Mouse (Mus musculus) limb, embryonic 13.5 days (tissue): Measurements from ENCODE around the gene Klhdc10. TPM values are rescaled to one million over a fixed set of nuclear protein-coding genes. Genes with fewer than 3 reads are reported as not detected.
"Not testable (repeated sequence)": the region's sequence is repeated elsewhere in the genome, so short reads cannot be mapped to it uniquely, and the experiment has no call there.

Source experiments
- ATAC-seq: fragments of 200-750 bp; cut with Nextera tagmentation; 2 replicates; pipeline ENCODE4 v1.8.0; 2017; ENCODE audit warnings: low read depth, moderate number of reproducible peaks, moderate TSS enrichment; ENCODE audit not compliant: low FRiP score
- H3K27ac ChIP-seq: fragments of 300-500 bp; sonication (generic); 2 replicates; pipeline ENCODE4 v1.5.1; 2015; ENCODE audit warnings: inconsistent platforms, mild to moderate bottlenecking, moderate library complexity
- H3K27me3 ChIP-seq: fragments of 300-500 bp; sonication (generic); 2 replicates; pipeline ENCODE4 v1.6.1; 2015; ENCODE audit warnings: mild to moderate bottlenecking, inconsistent platforms
- H3K36me3 ChIP-seq: fragments of 300-500 bp; sonication (generic); 2 replicates; pipeline ENCODE4 v1.6.1; 2015; ENCODE audit warnings: inconsistent platforms, mild to moderate bottlenecking, moderate library complexity
- H3K4me1 ChIP-seq: fragments of 300-500 bp; sonication (generic); 2 replicates; pipeline ENCODE4 v1.6.1; 2015; ENCODE audit warnings: inconsistent platforms
- H3K4me2 ChIP-seq: fragments of 300-500 bp; sonication (generic); replicated peaks from 2 replicates; pipeline ENCODE4 v1.6.1; 2015; ENCODE audit warnings: inconsistent platforms, mild to moderate bottlenecking, moderate library complexity
- H3K4me3 ChIP-seq: fragments of 300-500 bp; sonication (generic); 2 replicates; pipeline ENCODE4 v1.5.1; 2015; ENCODE audit warnings: moderate library complexity, mild to moderate bottlenecking, inconsistent platforms
- H3K9ac ChIP-seq: fragments of 300-500 bp; sonication (generic); 2 replicates; pipeline ENCODE4 v1.6.1; 2015; ENCODE audit warnings: mild to moderate bottlenecking, inconsistent platforms
- H3K9me3 ChIP-seq: fragments of 300-500 bp; sonication (generic); 2 replicates; pipeline ENCODE4 v1.6.1; 2016; ENCODE audit warnings: inconsistent platforms
- WGBS: fragments of 180-500 bp; shearing (Covaris S2); methylation state at CpG from one replicate; pipeline ENCODE4 v1.1.7; 2015; 5-methylcytosine and 5-hydroxymethylcytosine counted together
- polyA plus RNA-seq: library from polyadenylated mRNA; unstranded; fragments of >200 nt; fragmentation: Nextera tagmentation; extraction: Ambion mirVana; gene quantifications from 2 replicates; pipeline ENCODE4 v1.2.1, GENCODE M21; 2015

Gene Klhdc10
- polyA plus RNA-seq, 1 experiment from 2014 or later = 31.7 TPM

DNA sequence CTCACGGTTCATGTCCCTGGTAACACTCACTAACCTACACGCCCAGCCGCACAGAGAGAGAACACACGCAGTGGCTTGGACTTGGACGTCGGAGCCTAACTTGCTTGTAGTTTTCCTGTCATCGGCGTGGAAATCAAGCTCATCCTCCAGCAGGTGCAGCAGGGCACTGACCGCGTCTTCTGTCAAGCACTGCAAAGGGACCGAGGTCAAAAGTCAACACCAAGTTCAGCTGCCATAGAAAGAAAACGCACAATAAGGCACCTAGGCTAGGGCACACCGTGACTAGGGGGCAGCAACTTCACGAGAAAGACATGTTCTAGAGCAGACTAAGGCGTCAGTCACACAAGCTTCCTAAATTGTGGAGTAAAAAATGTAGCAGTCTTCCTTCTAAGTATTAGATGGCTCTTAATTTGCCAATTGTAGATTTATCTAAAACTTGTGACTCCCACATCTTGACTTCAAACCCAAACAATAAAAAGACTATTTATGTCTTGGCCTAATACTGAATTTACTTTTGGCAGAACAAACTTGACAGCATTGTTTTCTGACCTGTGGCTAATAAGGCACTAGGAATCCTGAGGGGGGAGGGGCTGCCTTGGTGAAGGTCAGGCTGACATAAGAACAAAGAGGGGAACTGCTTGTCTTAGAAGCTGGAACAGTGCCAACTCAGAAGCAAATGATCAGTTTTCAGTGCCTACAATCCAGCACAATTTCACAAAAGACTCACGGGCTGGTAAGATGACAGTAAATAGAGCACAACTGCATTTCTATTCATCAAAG, 26.7 kb upstream of the Klhdc10 start:
- whole genome bisulfite sequencing = 88% methylated on average over 16 of the region's 16 CpGs
- no peak for ATAC-seq
- Histone ChIP-seq H3K27ac (no peak overlapping the region), H3K9ac (no peak overlapping the region), H3K4me3 (no peak overlapping the region), H3K27me3 (no peaks in the 10 kb centered on the region), H3K4me1 (no peaks in the 10 kb centered on the region), H3K9me3 (no peaks in the 10 kb centered on the region), H3K4me2 (no peak overlapping the region), H3K36me3 (peaks cover 93% of the 10 kb centered on the region)

DNA sequence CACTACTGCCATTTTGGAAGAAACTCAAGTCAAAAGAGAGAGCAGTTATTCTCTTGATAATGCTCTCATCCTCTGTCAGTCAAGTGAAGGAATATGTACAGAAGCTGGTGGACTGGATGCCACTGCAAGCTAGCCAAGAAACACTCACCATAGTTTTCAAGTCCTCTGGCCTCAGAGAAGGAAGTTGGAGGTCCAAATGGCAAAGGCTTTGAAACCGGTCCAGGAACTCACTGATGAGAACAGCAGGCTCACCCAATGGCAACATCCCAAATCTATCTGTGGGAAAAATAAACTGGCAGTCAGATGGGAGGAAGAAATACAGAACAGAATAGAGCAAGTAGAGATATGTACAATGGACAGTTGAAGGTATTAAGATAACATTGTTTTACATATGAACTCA, 25.9 kb upstream of the Klhdc10 start:
- H3K9me3 ChIP-seq = no peaks in the 10 kb centered on the region
- no peaks in the 10 kb centered on the region for H3K4me1 ChIP-seq
- no peak overlapping the region for H3K9ac ChIP-seq
- no peak for ATAC-seq
- H3K36me3 ChIP-seq = peaks cover 93% of the 10 kb centered on the region
- H3K4me3 ChIP-seq = no peak overlapping the region
- H3K27ac ChIP-seq = no peak overlapping the region
- WGBS = 91% methylated on average over 1 of the region's 1 CpGs
- H3K27me3 ChIP-seq = no peaks in the 10 kb centered on the region
- H3K4me2 ChIP-seq = no peak overlapping the region

DNA sequence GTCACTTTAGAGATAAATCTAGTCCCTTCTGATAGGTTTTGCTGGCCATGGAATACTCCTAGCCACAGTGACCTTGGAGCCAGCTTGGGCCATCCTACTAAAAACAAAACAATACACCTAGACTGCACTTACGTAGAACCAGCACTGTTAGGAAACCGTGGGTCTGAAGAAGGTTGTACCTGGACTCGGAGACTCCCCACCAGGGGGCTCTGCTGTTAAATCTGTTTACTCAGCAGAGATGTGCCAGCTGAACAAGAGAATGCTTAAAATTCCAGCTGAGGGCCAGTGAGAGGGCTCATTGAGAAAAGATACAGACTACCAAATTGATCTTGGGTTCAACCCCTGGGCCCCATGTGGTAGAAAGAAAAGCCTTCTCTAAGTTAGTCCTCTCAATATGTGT, 20.6 kb upstream of the Klhdc10 start:
- no peak for ATAC-seq
- Histone ChIP-seq H3K36me3 (peaks cover 88% of the 10 kb centered on the region), H3K9ac (no peak overlapping the region), H3K4me3 (no peak overlapping the region), H3K9me3 (no peaks in the 10 kb centered on the region), H3K27ac (no peak overlapping the region), H3K4me1 (no peaks in the 10 kb centered on the region), H3K27me3 (no peaks in the 10 kb centered on the region), H3K4me2 (no peak overlapping the region)
- WGBS = 58% methylated on average over 3 of the region's 3 CpGs

DNA sequence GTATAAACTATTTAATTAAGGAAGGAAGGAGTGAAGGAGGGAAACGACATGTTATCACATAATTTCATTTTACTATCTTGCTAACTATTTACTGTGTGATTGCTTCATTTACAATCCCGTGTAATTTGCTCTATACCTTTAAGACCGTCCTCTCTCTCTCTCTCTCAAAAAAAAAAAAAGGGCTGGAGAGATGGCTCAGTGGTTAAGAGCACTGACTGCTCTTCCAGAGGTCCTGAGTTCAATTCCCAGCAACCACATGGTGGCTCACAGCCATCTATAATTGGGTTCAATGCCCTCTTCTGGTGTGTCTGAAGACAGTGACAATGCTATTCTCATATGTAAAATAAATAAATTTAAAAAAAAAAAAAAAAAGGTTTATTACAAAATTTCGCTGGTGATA, 11.4 kb upstream of the Klhdc10 start:
- not testable (repeated sequence) for H3K27me3 ChIP-seq, H3K4me1 ChIP-seq, ATAC-seq, H3K27ac ChIP-seq, H3K9me3 ChIP-seq
- 28% methylated on average over 4 of the region's 4 CpGs for WGBS
- Histone ChIP-seq H3K9ac (peak overlapping the region; percentile 81), H3K4me3 (peak overlapping the region; percentile 78), H3K36me3 (peaks cover 24% of the 10 kb centered on the region), H3K4me2 (peak overlapping the region; percentile 57)

DNA sequence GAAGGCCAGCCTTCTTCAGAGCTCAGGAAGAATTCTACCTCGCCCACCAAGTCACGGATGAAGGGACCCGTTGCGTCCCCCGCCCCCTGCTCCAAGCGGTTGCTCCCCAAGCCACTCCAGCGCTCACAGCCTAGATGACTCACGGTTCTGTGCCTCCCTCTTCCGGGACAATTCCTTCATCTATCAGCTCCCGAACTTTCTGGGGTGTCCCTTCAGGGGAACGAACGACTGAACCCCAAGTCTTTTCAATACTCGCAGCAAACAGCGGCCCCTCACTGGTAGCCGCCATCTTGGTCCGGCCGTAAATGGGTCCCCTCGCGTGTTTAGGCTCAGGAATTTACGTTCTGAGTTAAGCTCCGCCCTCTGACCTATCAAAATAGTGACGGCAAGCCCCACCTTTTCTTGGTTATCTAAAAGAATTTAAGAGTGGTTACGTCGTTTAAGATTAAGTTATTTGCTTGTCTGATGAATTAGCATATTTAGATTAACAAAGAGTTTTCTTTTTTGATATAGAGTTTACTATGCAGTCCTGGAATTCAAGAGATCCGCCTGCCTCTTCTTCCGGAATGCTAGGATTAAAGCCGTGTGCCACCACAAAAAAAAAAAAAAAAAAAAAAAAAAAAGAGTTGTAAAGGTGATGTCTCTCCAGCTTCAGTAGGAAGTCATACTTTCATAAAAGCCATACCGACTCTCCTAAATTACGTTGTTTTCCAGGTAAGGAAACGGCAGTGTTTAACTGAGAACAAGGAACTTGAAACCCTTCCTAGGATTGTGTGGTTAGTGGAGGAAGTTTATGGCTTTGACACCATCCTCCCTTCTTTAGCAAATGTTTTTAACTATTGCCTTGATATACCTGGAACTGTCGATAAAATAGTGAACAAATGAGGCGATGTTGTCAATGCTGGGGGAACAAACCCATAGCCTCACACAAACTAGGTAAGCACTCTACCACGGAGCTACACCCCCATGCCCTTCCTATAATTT, 10.7 kb upstream of the Klhdc10 start, which contains the start of gene Zc3hc1:
Gene Zc3hc1, minus strand, starts transcription at position 315 of the 984 bp plus-strand sequence.
- peaks cover 5% of the 10 kb centered on the region; the same call in 1 of the 2 replicates for H3K4me1 ChIP-seq
- ATAC-seq = peak; percentile 75
- WGBS = 17% methylated on average over 33 of the region's 33 CpGs
- no peaks in the 10 kb centered on the region for H3K9me3 ChIP-seq
- H3K4me2 ChIP-seq = peak within 1 kb of the TSS; percentile 57
- peak within 1 kb of the TSS; percentile 58; the same call in 1 of the 2 replicates for H3K27ac ChIP-seq
- H3K27me3 ChIP-seq = no peaks in the 10 kb centered on the region
- peaks cover 16% of the 10 kb centered on the region for H3K36me3 ChIP-seq
- H3K9ac ChIP-seq = peak within 1 kb of the TSS; percentile 81
- peak within 1 kb of the TSS; percentile 78 for H3K4me3 ChIP-seq

DNA sequence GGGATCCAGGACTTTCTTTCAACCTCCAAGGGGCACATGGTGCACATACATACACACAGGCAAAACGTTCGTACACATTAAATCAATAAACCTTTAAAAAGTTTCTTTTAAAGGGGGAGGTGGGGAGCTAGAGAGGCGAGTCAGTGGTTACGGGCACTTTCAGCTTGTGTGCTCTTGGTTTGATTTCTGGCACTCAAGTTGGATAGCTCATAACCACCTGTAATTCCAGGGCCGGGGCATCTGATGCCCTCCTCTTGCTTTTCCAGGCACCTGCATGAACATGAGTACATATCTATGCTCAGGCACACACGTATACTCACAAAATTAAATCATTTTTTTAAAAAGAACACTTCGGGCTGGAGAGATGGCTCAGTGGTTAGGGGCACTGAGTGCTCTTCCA, 9.7 kb upstream of the Klhdc10 start:
- H3K4me1 ChIP-seq = peaks cover 5% of the 10 kb centered on the region; the same call in 1 of the 2 replicates
- no peaks in the 10 kb centered on the region for H3K9me3 ChIP-seq
- H3K4me3 ChIP-seq = no peak overlapping the region
- H3K9ac ChIP-seq = no peak overlapping the region
- peaks cover 6% of the 10 kb centered on the region for H3K36me3 ChIP-seq
- H3K27ac ChIP-seq = no peak overlapping the region
- no peak for ATAC-seq
- no peak overlapping the region for H3K4me2 ChIP-seq
- WGBS = 86% methylated on average over 7 of the region's 7 CpGs
- no peaks in the 10 kb centered on the region for H3K27me3 ChIP-seq

DNA sequence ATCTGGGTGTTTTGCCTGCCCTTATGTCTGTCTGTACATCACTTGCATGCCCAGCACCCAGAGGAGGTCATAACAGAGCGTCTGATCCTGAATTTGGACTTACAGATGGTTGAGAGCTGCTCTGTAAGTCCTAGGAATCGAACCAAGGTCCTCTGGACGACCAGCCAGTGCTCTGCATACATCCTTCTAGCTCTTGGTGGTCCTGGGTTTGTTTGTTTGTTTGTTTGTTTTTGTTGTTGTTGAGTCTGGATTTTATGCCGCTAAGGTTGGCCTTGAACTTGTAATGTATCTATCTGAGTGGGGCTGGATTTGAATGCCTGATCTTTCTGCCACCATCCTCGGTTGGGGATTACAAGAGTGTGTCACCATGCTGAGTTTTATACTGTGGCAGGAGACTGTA, 1.5 kb upstream of the Klhdc10 start:
- Histone ChIP-seq H3K27ac (no peak overlapping the region), H3K4me3 (no peak overlapping the region), H3K4me2 (no peak overlapping the region), H3K4me1 (peaks cover 8% of the 10 kb centered on the region), H3K9ac (no peak overlapping the region), H3K9me3 (no peaks in the 10 kb centered on the region), H3K36me3 (no peaks in the 10 kb centered on the region), H3K27me3 (no peaks in the 10 kb centered on the region)
- WGBS = 81% methylated on average over 5 of the region's 5 CpGs
- ATAC-seq = no peak

DNA sequence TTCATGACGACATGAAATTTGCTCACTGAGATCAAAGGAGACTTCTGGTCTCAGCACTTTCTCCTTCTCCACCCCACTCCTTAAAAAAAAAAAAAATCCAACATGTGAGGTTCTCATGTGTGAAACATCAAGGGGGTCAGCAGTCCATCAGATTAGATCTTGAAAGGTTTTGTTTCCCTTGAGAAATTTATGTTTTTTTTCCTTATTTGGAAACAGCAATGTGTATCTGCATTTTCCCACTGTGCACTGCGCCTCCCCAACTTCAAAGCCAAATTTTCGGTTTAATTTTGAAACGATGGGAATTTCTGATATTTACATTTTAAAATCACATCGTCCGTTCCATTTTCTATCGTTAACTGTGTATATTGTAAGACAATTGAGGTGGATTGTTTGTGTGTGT, 952 bp upstream of the Klhdc10 start:
- Histone ChIP-seq H3K27me3 (no peaks in the 10 kb centered on the region), H3K4me2 (peak overlapping the region; percentile 60), H3K9ac (peak overlapping the region; percentile 70), H3K27ac (peak overlapping the region; percentile 96), H3K4me3 (peak overlapping the region; percentile 98), H3K4me1 (peaks cover 8% of the 10 kb centered on the region), H3K36me3 (no peaks in the 10 kb centered on the region), H3K9me3 (no peaks in the 10 kb centered on the region)
- 6% methylated on average over 7 of the region's 7 CpGs for WGBS
- ATAC-seq = no peak

DNA sequence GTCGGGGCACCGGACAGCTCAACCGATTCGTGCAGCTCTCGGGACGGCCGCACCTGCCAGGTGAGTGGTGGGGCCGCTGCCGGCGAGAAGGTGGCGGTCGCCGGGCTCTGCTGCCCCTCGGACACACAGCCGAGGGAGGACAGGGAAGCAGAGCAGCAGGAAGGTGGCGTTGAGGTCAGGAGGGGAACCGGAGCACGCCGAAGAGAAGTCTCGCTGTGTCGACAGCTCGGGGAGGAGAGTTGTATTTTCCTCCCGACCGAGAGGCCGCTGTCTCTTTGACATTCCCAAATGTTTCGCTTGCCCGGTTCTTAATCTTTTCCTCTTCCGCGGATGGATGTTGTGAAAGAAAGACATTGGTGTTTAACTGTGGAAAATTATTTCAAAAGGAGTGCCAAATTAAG, 423 bp downstream of the Klhdc10 start:
- ATAC-seq = no peak; the same call in 1 of the 2 replicates
- Histone ChIP-seq H3K27me3 (no peaks in the 10 kb centered on the region), H3K27ac (peak overlapping the region; percentile 90), H3K9me3 (no peaks in the 10 kb centered on the region), H3K36me3 (no peaks in the 10 kb centered on the region; the same call in 1 of the 2 replicates), H3K4me1 (peaks cover 8% of the 10 kb centered on the region), H3K4me2 (peak overlapping the region; percentile 69), H3K4me3 (peak overlapping the region; percentile 98), H3K9ac (peak overlapping the region; percentile 96)
- WGBS = 0% methylated on average over 29 of the region's 29 CpGs

DNA sequence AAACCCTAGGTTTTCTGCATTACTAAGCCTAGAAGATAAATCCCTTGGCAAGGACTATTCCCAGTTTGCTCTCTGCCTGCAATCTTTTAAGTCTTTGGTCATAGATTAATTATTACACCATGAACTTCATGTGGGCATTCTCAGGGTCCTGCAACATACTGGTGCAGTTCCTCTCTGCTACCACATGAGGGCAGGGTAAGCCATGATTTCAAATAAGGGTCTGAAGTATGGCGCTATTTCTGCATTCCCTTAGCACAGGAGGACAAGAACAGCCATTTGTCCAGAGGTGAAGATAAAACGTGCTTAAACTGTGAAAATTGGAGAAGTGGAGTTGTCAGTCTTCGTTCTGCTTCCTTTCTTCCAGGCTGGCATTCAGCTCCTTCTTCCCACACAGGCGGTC, 1.8 kb downstream of the Klhdc10 start:
- peak overlapping the region; percentile 60 for H3K4me2 ChIP-seq
- WGBS = 19% methylated on average over 4 of the region's 4 CpGs
- no peak for ATAC-seq
- H3K27ac ChIP-seq = 0 out of 2 replicates have a peak overlapping the region, but pooled peaks have one; percentile 39
- H3K9me3 ChIP-seq = no peaks in the 10 kb centered on the region
- peak overlapping the region; percentile 54; the same call in 1 of the 2 replicates for H3K9ac ChIP-seq
- peak overlapping the region; percentile 29 for H3K4me3 ChIP-seq
- H3K4me1 ChIP-seq = peaks cover 8% of the 10 kb centered on the region
- H3K27me3 ChIP-seq = no peaks in the 10 kb centered on the region
- peaks cover 4% of the 10 kb centered on the region; the same call in 1 of the 2 replicates for H3K36me3 ChIP-seq

DNA sequence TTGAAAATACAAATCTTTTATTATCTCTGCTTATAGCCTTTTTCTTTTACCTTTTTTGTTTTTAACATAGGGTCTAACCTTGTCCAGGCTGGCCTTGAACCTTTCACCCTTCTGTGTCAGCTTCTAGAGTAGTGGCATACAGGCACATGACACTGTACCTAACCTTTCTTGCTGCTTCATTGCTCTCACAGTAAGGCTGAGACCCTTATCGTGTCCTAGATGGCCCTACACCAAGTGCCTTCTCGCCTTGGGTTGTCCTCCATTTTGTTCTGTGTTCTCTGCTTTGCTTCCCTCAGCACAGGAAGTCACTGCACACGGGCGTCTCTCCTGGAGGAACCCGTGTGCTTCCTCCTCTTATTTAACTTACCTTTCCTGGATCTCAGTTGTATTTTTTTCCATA, 3.0 kb downstream of the Klhdc10 start:
- Histone ChIP-seq H3K9ac (no peak overlapping the region), H3K36me3 (peaks cover 4% of the 10 kb centered on the region; the same call in 1 of the 2 replicates), H3K4me2 (peak overlapping the region; percentile 28; the same call in 1 of the 2 replicates), H3K27ac (no peak overlapping the region), H3K4me3 (no peak overlapping the region), H3K4me1 (peaks cover 8% of the 10 kb centered on the region), H3K9me3 (no peaks in the 10 kb centered on the region), H3K27me3 (no peaks in the 10 kb centered on the region)
- 81% methylated on average over 5 of the region's 5 CpGs for WGBS
- ATAC-seq = no peak

DNA sequence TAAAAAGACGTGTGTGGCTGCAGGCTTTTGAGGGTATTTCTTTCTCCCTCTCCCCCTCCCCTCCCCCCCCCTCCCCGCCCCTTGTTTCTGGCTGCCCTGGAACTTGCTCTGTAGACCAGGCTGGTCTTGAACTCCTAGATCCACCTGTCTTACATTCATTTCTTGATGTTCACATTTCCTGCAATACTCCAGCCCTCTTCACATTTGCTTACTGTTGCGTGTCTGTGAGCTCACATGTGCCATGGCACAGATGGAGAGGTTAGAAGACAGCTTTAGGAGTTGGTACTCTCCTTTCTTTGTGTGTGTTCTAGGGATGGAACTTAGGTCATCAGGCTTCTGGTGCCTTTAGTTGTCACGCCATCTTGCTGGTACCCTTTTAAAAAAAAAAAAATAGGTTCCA, 6.6 kb downstream of the Klhdc10 start:
- no peak overlapping the region for H3K4me3 ChIP-seq
- H3K27me3 ChIP-seq = no peaks in the 10 kb centered on the region
- WGBS = 89% methylated on average over 3 of the region's 4 CpGs
- H3K9ac ChIP-seq = no peak overlapping the region
- no peak overlapping the region for H3K27ac ChIP-seq
- no peak overlapping the region for H3K4me2 ChIP-seq
- peaks cover 4% of the 10 kb centered on the region for H3K36me3 ChIP-seq
- no peaks in the 10 kb centered on the region for H3K9me3 ChIP-seq
- H3K4me1 ChIP-seq = peaks cover 8% of the 10 kb centered on the region
- ATAC-seq = no peak
